Comparison of ENCODE assay signal across 31 mouse cellular contexts in genomic region chr16:87573409-87573808, GRCm38 (mm10). TPM values are rescaled to one million over a fixed set of nuclear protein-coding genes. Genes with fewer than 3 reads are reported as not detected.
"Had no signal": no experiment of that assay in that cellular context is flagged by ENCODE, and none has a peak within 500 bp of the region (broad histone marks: within the 10 kb centered on the region; RNA-seq: fewer than 3 reads in every experiment).

No protein-coding gene starts in this region.

- H3K27ac ChIP-seq: embryonic facial prominence, embryonic 12.5 days; embryonic facial prominence, embryonic 13.5 days; embryonic facial prominence, embryonic 15.5 days; forebrain, embryonic 10.5 days; forebrain, embryonic 12.5 days; forebrain, embryonic 13.5 days; forebrain, embryonic 15.5 days; gastrocnemius, adult 2 months; heart, adult 2 months; heart, embryonic 10.5 days had no signal

- H3K27me3 ChIP-seq: embryonic facial prominence, embryonic 12.5 days; embryonic facial prominence, embryonic 13.5 days; embryonic facial prominence, embryonic 15.5 days; forebrain, embryonic 12.5 days; forebrain, embryonic 13.5 days; forebrain, embryonic 15.5 days had no signal

- H3K4me2 ChIP-seq: embryonic facial prominence, embryonic 12.5 days; embryonic facial prominence, embryonic 13.5 days; embryonic facial prominence, embryonic 15.5 days; forebrain, embryonic 12.5 days; forebrain, embryonic 13.5 days; forebrain, embryonic 15.5 days had no signal

- H3K4me3 ChIP-seq: embryonic facial prominence, embryonic 12.5 days; embryonic facial prominence, embryonic 13.5 days; embryonic facial prominence, embryonic 15.5 days; erythroblast, embryonic 14.5 days; forebrain, embryonic 10.5 days; forebrain, embryonic 12.5 days; forebrain, embryonic 13.5 days; forebrain, embryonic 15.5 days; gastrocnemius, adult 2 months; heart, adult 2 months; heart, embryonic 10.5 days had no signal

- H3K36me3 ChIP-seq: embryonic facial prominence, embryonic 12.5 days; embryonic facial prominence, embryonic 13.5 days; embryonic facial prominence, embryonic 15.5 days; forebrain, embryonic 10.5 days; forebrain, embryonic 12.5 days; forebrain, embryonic 15.5 days; heart, embryonic 10.5 days had no signal

- ATAC-seq: forebrain, embryonic 13.5 days; forebrain, embryonic 14.5 days; forebrain, embryonic 15.5 days; forebrain, embryonic 16.5 days; forebrain, postnatal 0 days had no signal

- H3K9ac ChIP-seq: embryonic facial prominence, embryonic 12.5 days; embryonic facial prominence, embryonic 13.5 days; embryonic facial prominence, embryonic 15.5 days; forebrain, embryonic 12.5 days; forebrain, embryonic 13.5 days; forebrain, embryonic 15.5 days; forebrain, postnatal 0 days had no signal

- H3K9me3 ChIP-seq: embryonic facial prominence, embryonic 12.5 days; embryonic facial prominence, embryonic 13.5 days; embryonic facial prominence, embryonic 15.5 days; forebrain, embryonic 10.5 days; forebrain, embryonic 12.5 days; forebrain, embryonic 13.5 days; forebrain, embryonic 15.5 days; heart, embryonic 10.5 days had no signal

- H3K4me1 ChIP-seq: forebrain, embryonic 10.5 days; forebrain, embryonic 13.5 days; heart, embryonic 10.5 days had no signal

- DNase-seq: cerebellum, adult 2 months; cerebellum, adult 8-10 months; cerebellum, adult 9-10 months; cerebellum, adult 9-11 months; cerebellum, postnatal 10 days; cerebellum, postnatal 14 days; cerebellum, postnatal 25 days; cerebellum, postnatal 36 days; embryo, embryonic 11 days; forebrain, postnatal 0 days; gastrocnemius, adult 2 months; gastrocnemius, postnatal 10 days; gastrocnemius, postnatal 14 days; gastrocnemius, postnatal 25 days; gastrocnemius, postnatal 36 days; heart, adult 11 months; heart, adult 18-20 months; heart, adult 2 months had no signal

RNA-seq across cellular contexts. Expression of gene Map3k7cl, which starts 20.3 kb away (rescaled TPM):
- total RNA-seq: common myeloid progenitor, adult 5-6 weeks; forebrain, postnatal 0 days; granulocyte monocyte progenitor cell, adult 5-6 weeks had no signal
- polyA plus RNA-seq: embryonic facial prominence, embryonic 12.5 days; embryonic facial prominence, embryonic 13.5 days; erythroblast, embryonic 14.5 days; forebrain, embryonic 10.5 days; forebrain, embryonic 12.5 days; forebrain, embryonic 14.5 days; forebrain, embryonic 15.5 days; forebrain, postnatal 0 days; heart, embryonic 10.5 days had no signal
